Mouse (Mus musculus): ENCODE results near the gene Tmem35b. TPM values are rescaled to one million over a fixed set of nuclear protein-coding genes. Genes with fewer than 3 reads are reported as not detected.
"Not testable (repeated sequence)": the region's sequence is repeated elsewhere in the genome, so short reads cannot be mapped to it uniquely, and the experiment has no call there.

Tmem35b gene
- polyA plus RNA-seq, 2 experiments, result 3.4 to 7.9 TPM

DNA sequence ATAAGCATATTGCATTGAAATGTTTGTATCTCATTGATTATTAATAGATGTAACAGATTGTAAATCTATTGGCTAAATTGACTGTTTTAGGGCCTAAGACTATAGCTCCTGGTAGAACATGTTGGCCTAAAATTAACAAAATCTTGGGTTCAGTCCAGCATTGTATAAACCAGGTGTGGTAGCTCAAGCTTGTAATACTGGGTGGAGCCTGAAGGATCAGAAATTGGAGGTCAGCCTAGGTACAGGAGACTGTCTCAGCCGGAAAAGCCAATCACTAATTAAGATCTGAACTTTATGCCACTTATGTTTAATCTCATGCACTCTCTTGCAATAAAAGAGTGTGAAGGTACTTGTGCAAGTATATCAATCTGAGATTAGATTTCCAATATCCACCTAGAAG, 37.7 kb upstream of the Tmem35b start:
- no peaks in the 10 kb centered on the region for H3K36me3 ChIP-seq (replicated peaks; ENCODE audit: control insufficient read depth, insufficient read depth, low read depth)
- ATAC-seq (ENCODE audit: insufficient read depth) (no peak), DNase-seq (ENCODE audit: low read depth in 3 of 3, low spot score in 3 of 3) (no peak)
- TF ChIP-seq CTCF (IDR thresholded peaks at IDR 0.05; ENCODE audit: low read depth) (no peak), EP300 (IDR thresholded peaks at IDR 0.05; ENCODE audit: low read depth) (no peak)
- H3K4me1 ChIP-seq (replicated peaks; ENCODE audit: control insufficient read depth in 2 of 2, insufficient read depth in 2 of 2, low read length in 1 of 2), result no peaks in the 10 kb centered on the region
- H3K4me2 ChIP-seq (ENCODE audit: low read depth), result no peak overlapping the region
- no peak overlapping the region for H3K4me3 ChIP-seq (ENCODE audit: insufficient read depth in 1 of 2, low read depth in 2 of 2, low read length in 2 of 2)
- no peak overlapping the region for H3K9ac ChIP-seq (replicated peaks)
- H3K27me3 ChIP-seq (ENCODE audit: control insufficient read depth, insufficient read depth, low read length), result no peaks in the 10 kb centered on the region
- 63% methylated on average over 1 of the region's 1 CpGs for WGBS (ENCODE audit: insufficient replicate concordance)
- H3K27ac ChIP-seq, result no peak overlapping the region
- H3K9me3 ChIP-seq (ENCODE audit: control insufficient read depth, low read length), result no peaks in the 10 kb centered on the region

DNA sequence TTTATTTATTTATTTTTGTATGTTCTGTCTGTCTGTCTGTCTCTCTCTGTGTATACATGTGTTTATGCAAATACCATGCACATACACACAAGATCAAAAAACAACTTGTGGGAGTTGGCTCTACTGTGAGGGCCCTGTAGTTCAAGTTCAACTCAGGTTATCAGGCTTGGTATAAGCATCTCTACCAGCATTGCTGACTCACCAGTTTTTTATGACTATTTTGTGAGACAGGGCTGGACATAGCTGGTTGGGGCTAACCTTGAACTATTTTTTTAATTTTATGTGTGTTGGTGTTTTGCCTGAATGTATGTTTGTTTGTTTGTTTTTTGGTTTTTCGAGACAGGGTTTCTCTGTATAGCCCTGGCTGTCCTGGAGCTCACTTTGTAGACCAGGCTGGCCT, 32.3 kb upstream of the Tmem35b start:
- no peak overlapping the region for H3K9ac ChIP-seq (replicated peaks)
- H3K36me3 ChIP-seq (replicated peaks; ENCODE audit: control insufficient read depth, insufficient read depth, low read depth), result no peaks in the 10 kb centered on the region
- TF ChIP-seq CTCF (IDR thresholded peaks at IDR 0.05; ENCODE audit: low read depth) (no peak), EP300 (IDR thresholded peaks at IDR 0.05; ENCODE audit: low read depth) (no peak)
- H3K27ac ChIP-seq, result no peak overlapping the region
- no peaks in the 10 kb centered on the region for H3K27me3 ChIP-seq (ENCODE audit: control insufficient read depth, insufficient read depth, low read length)
- ATAC-seq (ENCODE audit: insufficient read depth) (no peak), DNase-seq (ENCODE audit: low read depth in 3 of 3, low spot score in 3 of 3) (no peak)
- no peaks in the 10 kb centered on the region for H3K4me1 ChIP-seq (replicated peaks; ENCODE audit: control insufficient read depth in 2 of 2, insufficient read depth in 2 of 2, low read length in 1 of 2)
- no peaks in the 10 kb centered on the region for H3K9me3 ChIP-seq (ENCODE audit: control insufficient read depth, low read length)
- no peak overlapping the region for H3K4me2 ChIP-seq (ENCODE audit: low read depth)
- H3K4me3 ChIP-seq (ENCODE audit: insufficient read depth in 1 of 2, low read depth in 2 of 2, low read length in 2 of 2), result no peak overlapping the region
- WGBS (ENCODE audit: insufficient replicate concordance), result 71% methylated on average over 1 of the region's 1 CpGs

DNA sequence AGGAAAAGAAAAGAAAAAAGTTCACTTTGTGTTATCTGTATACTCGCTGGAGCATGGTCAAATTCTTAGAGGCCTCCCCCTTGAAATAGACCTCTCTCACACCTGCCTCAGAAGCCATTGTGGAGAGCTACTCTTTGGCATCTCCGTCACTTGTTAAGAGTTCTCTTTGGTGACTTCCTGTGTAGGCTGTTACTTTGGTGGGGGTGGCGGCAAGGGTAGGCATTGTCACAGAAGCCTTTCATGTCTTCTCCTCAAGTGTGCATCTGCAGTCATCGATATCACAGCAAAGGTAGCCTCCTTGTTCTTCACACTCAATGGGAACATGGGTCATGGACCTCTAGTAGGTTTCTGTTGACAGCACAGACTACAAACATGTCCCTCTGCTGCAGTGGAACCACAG, 28.4 kb upstream of the Tmem35b start:
- Histone ChIP-seq H3K9me3 (ENCODE audit: control insufficient read depth, low read length) (no peaks in the 10 kb centered on the region), H3K27me3 (ENCODE audit: control insufficient read depth, insufficient read depth, low read length) (no peaks in the 10 kb centered on the region), H3K4me2 (ENCODE audit: low read depth) (no peak overlapping the region), H3K4me3 (ENCODE audit: insufficient read depth in 1 of 2, low read depth in 2 of 2, low read length in 2 of 2) (no peak overlapping the region), H3K4me1 (replicated peaks; ENCODE audit: control insufficient read depth in 2 of 2, insufficient read depth in 2 of 2, low read length in 1 of 2) (no peaks in the 10 kb centered on the region), H3K27ac (no peak overlapping the region), H3K36me3 (replicated peaks; ENCODE audit: control insufficient read depth, insufficient read depth, low read depth) (no peaks in the 10 kb centered on the region), H3K9ac (replicated peaks) (no peak overlapping the region)
- no peak for DNase-seq (ENCODE audit: low read depth in 3 of 3, low spot score in 3 of 3)
- no peak for ATAC-seq (ENCODE audit: insufficient read depth)
- TF ChIP-seq CTCF (IDR thresholded peaks at IDR 0.05; ENCODE audit: low read depth) (no peak), EP300 (IDR thresholded peaks at IDR 0.05; ENCODE audit: low read depth) (no peak)
- 60% methylated on average over 4 of the region's 4 CpGs for WGBS (ENCODE audit: insufficient replicate concordance)

DNA sequence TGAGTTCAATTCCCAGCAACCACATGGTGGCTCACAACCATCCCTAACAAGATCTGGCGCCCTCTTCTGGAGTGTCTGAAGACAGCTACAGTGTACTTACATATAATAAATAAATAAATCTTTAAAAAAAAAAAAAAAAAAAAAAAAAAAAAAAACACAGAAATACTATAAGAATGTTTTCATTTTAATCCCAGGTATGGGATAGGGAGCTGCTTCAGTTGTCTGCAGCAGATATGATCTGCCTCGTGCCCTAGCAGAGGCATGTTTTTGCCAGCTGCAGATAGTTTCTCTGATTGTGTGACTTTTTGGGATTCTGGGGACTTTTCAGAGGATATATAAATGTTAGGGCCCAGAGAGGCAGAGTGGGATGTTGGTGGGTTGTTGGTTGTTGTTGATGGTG, 23.9 kb upstream of the Tmem35b start:
- not testable (repeated sequence) for H3K4me1 ChIP-seq (replicated peaks; ENCODE audit: control insufficient read depth in 2 of 2, insufficient read depth in 2 of 2, low read length in 1 of 2); H3K27me3 ChIP-seq (ENCODE audit: control insufficient read depth, insufficient read depth, low read length); H3K36me3 ChIP-seq (replicated peaks; ENCODE audit: control insufficient read depth, insufficient read depth, low read depth); H3K9me3 ChIP-seq (ENCODE audit: control insufficient read depth, low read length); DNase-seq (ENCODE audit: low read depth in 3 of 3, low spot score in 3 of 3); H3K4me2 ChIP-seq (ENCODE audit: low read depth); H3K9ac ChIP-seq (replicated peaks); H3K27ac ChIP-seq; ATAC-seq (ENCODE audit: insufficient read depth); H3K4me3 ChIP-seq (ENCODE audit: insufficient read depth in 1 of 2, low read depth in 2 of 2, low read length in 2 of 2)
- WGBS (ENCODE audit: insufficient replicate concordance), result 81% methylated on average over 1 of the region's 2 CpGs

DNA sequence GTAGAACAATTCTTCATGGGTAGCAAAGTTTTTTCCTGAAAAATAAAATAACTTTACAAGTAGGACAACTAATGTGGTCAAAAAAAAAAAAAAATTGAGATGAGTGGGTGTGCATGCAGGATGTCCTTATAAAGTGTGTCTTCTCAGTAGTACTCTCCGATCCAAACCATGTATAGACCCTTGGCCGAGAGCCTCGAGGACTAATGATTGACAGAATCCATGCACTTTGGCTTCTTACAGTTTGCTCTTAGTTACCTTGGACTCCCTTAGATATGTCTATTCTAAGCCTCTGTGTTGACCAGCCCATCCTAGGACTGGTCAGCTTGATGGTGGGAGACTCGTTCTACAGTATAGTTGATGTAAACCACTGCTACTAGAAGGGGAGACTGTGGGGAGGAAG, 15.9 kb upstream of the Tmem35b start:
- Histone ChIP-seq H3K4me1 (replicated peaks; ENCODE audit: control insufficient read depth in 2 of 2, insufficient read depth in 2 of 2, low read length in 1 of 2) (no peaks in the 10 kb centered on the region), H3K4me3 (ENCODE audit: insufficient read depth in 1 of 2, low read depth in 2 of 2, low read length in 2 of 2) (no peak overlapping the region), H3K27me3 (ENCODE audit: control insufficient read depth, insufficient read depth, low read length) (no peaks in the 10 kb centered on the region), H3K9me3 (ENCODE audit: control insufficient read depth, low read length) (no peaks in the 10 kb centered on the region), H3K27ac (no peak overlapping the region), H3K9ac (replicated peaks) (no peak overlapping the region), H3K36me3 (replicated peaks; ENCODE audit: control insufficient read depth, insufficient read depth, low read depth) (no peaks in the 10 kb centered on the region), H3K4me2 (ENCODE audit: low read depth) (no peak overlapping the region)
- 72% methylated on average over 4 of the region's 4 CpGs for WGBS (ENCODE audit: insufficient replicate concordance)
- no peak for TF ChIP-seq EP300 (IDR thresholded peaks at IDR 0.05; ENCODE audit: low read depth)
- no peak for TF ChIP-seq CTCF (IDR thresholded peaks at IDR 0.05; ENCODE audit: low read depth)
- no peak for DNase-seq (ENCODE audit: low read depth in 3 of 3, low spot score in 3 of 3)
- ATAC-seq (ENCODE audit: insufficient read depth), result no peak

DNA sequence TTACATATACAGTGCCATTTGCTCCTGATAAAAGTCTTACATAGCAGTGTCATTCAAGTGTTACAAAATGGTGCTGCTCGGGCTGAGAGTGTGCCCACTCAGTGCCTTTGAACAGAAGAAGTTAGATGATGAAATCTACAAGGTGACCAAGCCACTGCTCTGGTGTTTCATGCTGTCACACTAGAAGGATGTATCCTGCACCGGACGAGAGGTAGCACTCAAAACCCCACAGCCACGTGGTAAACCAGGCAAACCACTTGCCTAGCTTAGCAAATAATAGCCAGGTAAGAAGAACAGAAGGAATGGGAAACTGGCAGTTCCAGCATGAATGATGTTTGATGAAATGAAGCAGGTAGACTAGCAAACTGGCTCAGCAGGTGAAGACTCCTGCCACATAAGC, 12.9 kb upstream of the Tmem35b start:
- 58% methylated on average over 4 of the region's 4 CpGs for WGBS (ENCODE audit: insufficient replicate concordance)
- Histone ChIP-seq H3K9me3 (ENCODE audit: control insufficient read depth, low read length) (no peaks in the 10 kb centered on the region), H3K27ac (no peak overlapping the region), H3K4me2 (ENCODE audit: low read depth) (no peak overlapping the region), H3K36me3 (replicated peaks; ENCODE audit: control insufficient read depth, insufficient read depth, low read depth) (no peaks in the 10 kb centered on the region), H3K4me1 (replicated peaks; ENCODE audit: control insufficient read depth in 2 of 2, insufficient read depth in 2 of 2, low read length in 1 of 2) (no peaks in the 10 kb centered on the region), H3K27me3 (ENCODE audit: control insufficient read depth, insufficient read depth, low read length) (no peaks in the 10 kb centered on the region), H3K9ac (replicated peaks) (no peak overlapping the region), H3K4me3 (ENCODE audit: insufficient read depth in 1 of 2, low read depth in 2 of 2, low read length in 2 of 2) (no peak overlapping the region)
- DNase-seq (ENCODE audit: low read depth in 3 of 3, low spot score in 3 of 3) (no peak), ATAC-seq (ENCODE audit: insufficient read depth) (no peak)
- no peak for TF ChIP-seq CTCF (IDR thresholded peaks at IDR 0.05; ENCODE audit: low read depth)
